Mouse (Mus musculus): ENCODE data around the gene Rps10. TPM values are rescaled to one million over a fixed set of nuclear protein-coding genes. Genes with fewer than 3 reads are reported as not detected.

Gene Rps10
- polyA plus RNA-seq, 1 experiment from 2014 or later, result 510 TPM

GRCm38 (mm10) chr17:27592565-27592910 lies 43.9 kb downstream of the Rps10 start:
- Histone ChIP-seq H3K4me1 (ENCODE audit: control insufficient read depth, insufficient read depth, low read length) (peaks cover 4% of the 10 kb centered on the region; the same call in 1 of the 2 replicates), H3K36me3 (ENCODE audit: control insufficient read depth, insufficient read depth, low read length) (peaks cover 31% of the 10 kb centered on the region)
- WGBS, result 98% methylated on average over 7 of the region's 7 CpGs

GRCm38 (mm10) chr17:27591826-27592564 lies 44.5 kb downstream of the Rps10 start:
- H3K27ac ChIP-seq (ENCODE audit: low read depth, low read length), result no peak overlapping the region
- H3K36me3 ChIP-seq (ENCODE audit: control insufficient read depth, insufficient read depth, low read length), result peaks cover 31% of the 10 kb centered on the region
- no peak for ATAC-seq (ENCODE audit: low read depth)
- no peaks in the 10 kb centered on the region for H3K9me3 ChIP-seq (ENCODE audit: control insufficient read depth, low read length)
- no peak overlapping the region for H3K9ac ChIP-seq (replicated peaks; ENCODE audit: low read depth, low read length)
- H3K4me2 ChIP-seq (ENCODE audit: low read depth, low read length), result no peak overlapping the region
- WGBS, result 89% methylated on average over 12 of the region's 12 CpGs
- no peak overlapping the region for H3K4me3 ChIP-seq (ENCODE audit: low read depth, low read length)
- H3K27me3 ChIP-seq (ENCODE audit: control insufficient read depth, insufficient read depth, low read length), result no peaks in the 10 kb centered on the region
- peaks cover 4% of the 10 kb centered on the region; the same call in 1 of the 2 replicates for H3K4me1 ChIP-seq (ENCODE audit: control insufficient read depth, insufficient read depth, low read length)

More at GRCm38 (mm10) chr17:27592565-27592910, 43.9 kb downstream of the Rps10 start:
- no peak for ATAC-seq (ENCODE audit: low read depth)
- no peak overlapping the region for H3K4me3 ChIP-seq (ENCODE audit: low read depth, low read length)
- H3K4me2 ChIP-seq (ENCODE audit: low read depth, low read length), result no peak overlapping the region
- no peaks in the 10 kb centered on the region for H3K27me3 ChIP-seq (ENCODE audit: control insufficient read depth, insufficient read depth, low read length)
- no peaks in the 10 kb centered on the region for H3K9me3 ChIP-seq (ENCODE audit: control insufficient read depth, low read length)
- H3K27ac ChIP-seq (ENCODE audit: low read depth, low read length), result no peak overlapping the region
- H3K9ac ChIP-seq (replicated peaks; ENCODE audit: low read depth, low read length), result no peak overlapping the region

GRCm38 (mm10) chr17:27588231-27588630 lies 48.2 kb downstream of the Rps10 start:
- Histone ChIP-seq H3K36me3 (ENCODE audit: control insufficient read depth, insufficient read depth, low read length) (peaks cover 9% of the 10 kb centered on the region; the same call in 1 of the 2 replicates), H3K27me3 (ENCODE audit: control insufficient read depth, insufficient read depth, low read length) (no peaks in the 10 kb centered on the region)

GRCm38 (mm10) chr17:27587252-27587651 lies 49.2 kb downstream of the Rps10 start:
- no peak overlapping the region for H3K4me3 ChIP-seq (ENCODE audit: low read depth, low read length)
- no peak overlapping the region for H3K4me2 ChIP-seq (ENCODE audit: low read depth, low read length)
- no peak for ATAC-seq (ENCODE audit: low read depth)
- H3K4me1 ChIP-seq (ENCODE audit: control insufficient read depth, insufficient read depth, low read length), result peaks cover 4% of the 10 kb centered on the region; the same call in 1 of the 2 replicates
- WGBS, result 78% methylated on average over 12 of the region's 12 CpGs
- H3K27ac ChIP-seq (ENCODE audit: low read depth, low read length), result no peak overlapping the region
- H3K9me3 ChIP-seq (ENCODE audit: control insufficient read depth, low read length), result no peaks in the 10 kb centered on the region
- peaks cover 10% of the 10 kb centered on the region; the same call in 1 of the 2 replicates for H3K36me3 ChIP-seq (ENCODE audit: control insufficient read depth, insufficient read depth, low read length)
- H3K27me3 ChIP-seq (ENCODE audit: control insufficient read depth, insufficient read depth, low read length), result no peaks in the 10 kb centered on the region
- H3K9ac ChIP-seq (replicated peaks; ENCODE audit: low read depth, low read length), result no peak overlapping the region

More at GRCm38 (mm10) chr17:27588231-27588630, 48.2 kb downstream of the Rps10 start:
- H3K9ac ChIP-seq (replicated peaks; ENCODE audit: low read depth, low read length), result no peak overlapping the region
- H3K4me1 ChIP-seq (ENCODE audit: control insufficient read depth, insufficient read depth, low read length), result peaks cover 4% of the 10 kb centered on the region; the same call in 1 of the 2 replicates
- no peak overlapping the region for H3K27ac ChIP-seq (ENCODE audit: low read depth, low read length)
- H3K4me2 ChIP-seq (ENCODE audit: low read depth, low read length), result no peak overlapping the region
- no peak for ATAC-seq (ENCODE audit: low read depth)
- no peak overlapping the region for H3K4me3 ChIP-seq (ENCODE audit: low read depth, low read length)
- no peaks in the 10 kb centered on the region for H3K9me3 ChIP-seq (ENCODE audit: control insufficient read depth, low read length)
- 85% methylated on average over 8 of the region's 8 CpGs for WGBS

- Histone ChIP-seq H3K9me3 (ENCODE audit: control insufficient read depth, low read length) (no peaks in the 10 kb centered on the region), H3K4me3 (ENCODE audit: low read depth, low read length) (no peak overlapping the region), H3K27me3 (ENCODE audit: control insufficient read depth, insufficient read depth, low read length) (no peaks in the 10 kb centered on the region), H3K9ac (replicated peaks; ENCODE audit: low read depth, low read length) (no peak overlapping the region), H3K4me1 (ENCODE audit: control insufficient read depth, insufficient read depth, low read length) (peaks cover 4% of the 10 kb centered on the region; the same call in 1 of the 2 replicates), H3K4me2 (ENCODE audit: low read depth, low read length) (no peak overlapping the region), H3K27ac (ENCODE audit: low read depth, low read length) (no peak overlapping the region), H3K36me3 (ENCODE audit: control insufficient read depth, insufficient read depth, low read length) (peaks cover 16% of the 10 kb centered on the region; the same call in 1 of the 2 replicates)
- ATAC-seq (ENCODE audit: low read depth), result no peak
- WGBS, result 72% methylated on average over 9 of the region's 9 CpGs
Measured at GRCm38 (mm10) chr17:27586661-27587060, 49.8 kb downstream of the Rps10 start.

GRCm38 (mm10) chr17:27583185-27583894 lies 53.1 kb downstream of the Rps10 start:
- Histone ChIP-seq H3K4me3 (ENCODE audit: low read depth, low read length) (no peak overlapping the region), H3K4me1 (ENCODE audit: control insufficient read depth, insufficient read depth, low read length) (peaks cover 4% of the 10 kb centered on the region; the same call in 1 of the 2 replicates), H3K27ac (ENCODE audit: low read depth, low read length) (no peak overlapping the region), H3K9ac (replicated peaks; ENCODE audit: low read depth, low read length) (no peak overlapping the region), H3K27me3 (ENCODE audit: control insufficient read depth, insufficient read depth, low read length) (no peaks in the 10 kb centered on the region), H3K36me3 (ENCODE audit: control insufficient read depth, insufficient read depth, low read length) (peaks cover 23% of the 10 kb centered on the region), H3K4me2 (ENCODE audit: low read depth, low read length) (no peak overlapping the region), H3K9me3 (ENCODE audit: control insufficient read depth, low read length) (no peaks in the 10 kb centered on the region)
- 95% methylated on average over 13 of the region's 13 CpGs for WGBS
- no peak for ATAC-seq (ENCODE audit: low read depth)

Other genes starting within 250 kb of the Rps10 start
- gene Grm4, start 115.3 kb downstream of the Rps10 start, polyA plus RNA-seq (2014; fragmentation: Nextera tagmentation; extraction: Ambion mirVana), result 7.4 and 9.1 TPM in 2 replicates
- gene Hmga1, start 80.2 kb downstream of the Rps10 start, polyA plus RNA-seq (2014; fragmentation: Nextera tagmentation; extraction: Ambion mirVana), result 129 and 141 TPM in 2 replicates
- 55.9 and 77.9 TPM in 2 replicates for gene AI413582, start 70.9 kb downstream of the Rps10 start, polyA plus RNA-seq (2014; fragmentation: Nextera tagmentation; extraction: Ambion mirVana)
- gene Nudt3, start 13.2 kb downstream of the Rps10 start, polyA plus RNA-seq (2014; fragmentation: Nextera tagmentation; extraction: Ambion mirVana), result 74.8 and 125 TPM in 2 replicates
- gene RPS10-NUDT3, start 1.4 kb downstream of the Rps10 start, polyA plus RNA-seq (2014; fragmentation: Nextera tagmentation; extraction: Ambion mirVana), result not detected in 2 replicates
- gene Pacsin1, start 18.8 kb upstream of the Rps10 start, polyA plus RNA-seq (2014; fragmentation: Nextera tagmentation; extraction: Ambion mirVana), result 45.5 and 53.6 TPM in 2 replicates
- 0.59 and 1.3 TPM in 2 replicates for gene Spdef, start 92.3 kb upstream of the Rps10 start, polyA plus RNA-seq (2014; fragmentation: Nextera tagmentation; extraction: Ambion mirVana)
- 10.0 and 11.0 TPM in 2 replicates for gene D17Wsu92e, start 184.0 kb upstream of the Rps10 start, polyA plus RNA-seq (2014; fragmentation: Nextera tagmentation; extraction: Ambion mirVana)
- 211 and 216 TPM in 2 replicates for gene Snrpc, start 201.5 kb upstream of the Rps10 start, polyA plus RNA-seq (2014; fragmentation: Nextera tagmentation; extraction: Ambion mirVana)
- 7.3 and 9.0 TPM in 2 replicates for gene Uhrf1bp1, start 219.8 kb upstream of the Rps10 start, polyA plus RNA-seq (2014; fragmentation: Nextera tagmentation; extraction: Ambion mirVana)

Measured in neural tube, embryonic 14.5 days (tissue).